Mouse (Mus musculus) liver, embryonic 15.5 days (tissue): ENCODE results near the gene Gm42906. TPM values are rescaled to one million over a fixed set of nuclear protein-coding genes. Genes with fewer than 3 reads are reported as not detected.

Experiments
- ATAC-seq: fragments of 200-750 bp; cut with Nextera tagmentation; 2 replicates; pipeline ENCODE4 v1.8.0; 2017; ENCODE audit warnings: moderate number of reproducible peaks, mild to moderate bottlenecking, moderate library complexity; ENCODE audit not compliant: insufficient read depth
- H3K27ac ChIP-seq: fragments of 300-500 bp; sonication (generic); replicated peaks from 2 replicates; pipeline ENCODE4 v1.5.1; 2015; ENCODE audit warnings: mild to moderate bottlenecking, inconsistent platforms
- H3K27me3 ChIP-seq: fragments of 300-500 bp; sonication (generic); 2 replicates; pipeline ENCODE4 v1.6.1; 2015; ENCODE audit warnings: mild to moderate bottlenecking, inconsistent platforms
- H3K36me3 ChIP-seq: fragments of 300-500 bp; sonication (generic); replicated peaks from 2 replicates; pipeline ENCODE4 v1.6.1; 2015; ENCODE audit warnings: moderate library complexity, mild to moderate bottlenecking, inconsistent platforms
- H3K4me1 ChIP-seq: fragments of 300-500 bp; sonication (generic); replicated peaks from 2 replicates; pipeline ENCODE4 v1.6.1; 2015; ENCODE audit warnings: inconsistent platforms
- H3K4me2 ChIP-seq: fragments of 300-500 bp; sonication (generic); 2 replicates; pipeline ENCODE4 v1.6.1; 2015; ENCODE audit warnings: moderate library complexity, mild to moderate bottlenecking, inconsistent platforms
- H3K4me3 ChIP-seq: fragments of 300-500 bp; sonication (generic); replicated peaks from 2 replicates; pipeline ENCODE4 v1.5.1; 2015; ENCODE audit warnings: mild to moderate bottlenecking, inconsistent platforms
- H3K9ac ChIP-seq: fragments of 300-500 bp; sonication (generic); 2 replicates; pipeline ENCODE4 v1.6.1; 2015; ENCODE audit warnings: moderate library complexity, mild to moderate bottlenecking, inconsistent platforms
- H3K9me3 ChIP-seq: fragments of 300-500 bp; sonication (generic); replicated peaks from 2 replicates; pipeline ENCODE4 v1.6.1; 2016; ENCODE audit warnings: inconsistent platforms
- WGBS: fragments of 180-500 bp; shearing (Covaris S2); methylation state at CpG from one replicate; pipeline ENCODE4 v1.1.7; 2015; ENCODE audit warnings: mixed read lengths; ENCODE audit not compliant: insufficient replicate concordance; 5-methylcytosine and 5-hydroxymethylcytosine counted together
- polyA plus RNA-seq: library from polyadenylated mRNA; unstranded; fragments of >200 nt; fragmentation: Nextera tagmentation; extraction: Ambion mirVana; gene quantifications from 2 replicates; pipeline ENCODE4 v1.2.1, GENCODE M21; 2015

The Gm42906 gene
- polyA plus RNA-seq, 1 experiment from 2014 or later, result not detected

DNA sequence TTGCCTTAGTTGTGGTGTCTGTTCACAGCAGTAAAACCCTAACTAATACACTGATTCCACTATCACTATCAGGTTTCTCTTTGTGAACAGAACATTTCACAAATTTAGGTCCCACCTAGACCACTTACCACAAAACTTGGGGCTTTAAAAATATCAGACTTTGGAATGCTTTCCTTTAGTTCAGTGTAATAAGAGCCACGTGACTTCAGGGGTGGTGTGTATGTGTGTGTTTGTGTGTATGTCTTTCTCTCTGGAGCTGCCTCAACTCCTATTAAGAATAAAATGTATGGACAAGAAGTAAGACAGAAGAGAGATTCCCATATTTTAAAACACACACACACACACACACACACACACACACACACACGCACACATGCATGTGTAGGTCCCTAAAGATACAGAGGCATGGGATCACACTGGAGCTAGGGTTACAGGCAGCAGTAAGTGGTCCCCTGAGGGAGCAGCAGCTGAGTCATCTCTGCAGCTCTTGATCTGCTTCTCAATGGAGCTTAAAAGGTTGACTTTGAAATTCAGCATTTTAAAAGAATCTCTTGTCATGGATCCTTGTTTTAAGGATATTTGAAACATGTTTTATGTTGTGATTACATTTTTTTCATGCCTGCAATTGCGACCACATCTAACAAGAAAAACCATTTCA lies 64.5 kb downstream of the Gm42906 start:
- H3K4me2 ChIP-seq, result no peak overlapping the region
- H3K36me3 ChIP-seq, result no peaks in the 10 kb centered on the region
- H3K9me3 ChIP-seq, result no peaks in the 10 kb centered on the region
- no peaks in the 10 kb centered on the region for H3K27me3 ChIP-seq
- ATAC-seq, result no peak
- 68% methylated on average over 3 of the region's 3 CpGs for WGBS
- no peak overlapping the region for H3K4me3 ChIP-seq
- no peak overlapping the region for H3K27ac ChIP-seq
- peaks cover 10% of the 10 kb centered on the region for H3K4me1 ChIP-seq
- no peak overlapping the region for H3K9ac ChIP-seq

DNA sequence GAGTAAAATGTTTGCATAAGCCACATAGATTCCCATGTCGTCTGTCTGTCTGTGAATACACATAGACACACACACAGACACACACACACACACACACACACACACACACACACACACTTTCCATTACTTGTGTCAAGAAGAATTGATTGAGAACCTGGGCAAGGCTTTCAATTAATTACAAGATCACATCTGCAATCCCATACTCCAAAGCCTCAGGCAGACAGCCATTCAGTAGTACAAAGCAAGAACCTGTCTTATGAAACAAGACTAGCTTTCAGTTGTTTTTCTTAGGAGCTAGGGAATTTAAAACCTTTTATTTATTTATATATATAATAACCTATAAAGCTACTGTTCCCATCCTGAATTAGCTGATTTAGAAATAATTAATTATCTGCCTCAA lies 78.3 kb downstream of the Gm42906 start:
- Histone ChIP-seq H3K4me2 (no peak overlapping the region), H3K4me1 (no peaks in the 10 kb centered on the region), H3K27me3 (no peaks in the 10 kb centered on the region), H3K27ac (no peak overlapping the region), H3K36me3 (no peaks in the 10 kb centered on the region), H3K9ac (no peak overlapping the region), H3K9me3 (no peaks in the 10 kb centered on the region), H3K4me3 (no peak overlapping the region)
- WGBS, result 59% methylated on average over 1 of the region's 1 CpGs
- no peak for ATAC-seq

DNA sequence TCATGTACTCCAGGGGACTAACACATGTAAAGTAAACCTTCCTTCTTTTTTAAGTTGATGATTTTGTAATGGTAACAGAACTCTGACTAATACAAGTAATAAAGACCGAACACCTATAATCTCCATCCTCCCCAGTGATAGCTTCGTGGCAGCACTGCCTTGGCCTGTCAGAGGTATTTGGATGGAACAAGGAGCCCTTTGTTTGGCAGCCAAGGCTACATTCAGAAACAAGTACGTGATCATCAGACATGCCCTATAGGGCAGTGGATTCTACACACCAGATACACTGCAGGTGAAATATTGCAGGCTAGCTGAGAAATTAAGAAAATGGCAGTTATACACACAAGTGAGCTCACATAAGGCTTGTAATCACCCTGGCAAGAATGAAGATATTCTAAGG lies 79.5 kb downstream of the Gm42906 start:
- 50% methylated on average over 3 of the region's 3 CpGs for WGBS
- Histone ChIP-seq H3K27ac (no peak overlapping the region), H3K27me3 (no peaks in the 10 kb centered on the region)

DNA sequence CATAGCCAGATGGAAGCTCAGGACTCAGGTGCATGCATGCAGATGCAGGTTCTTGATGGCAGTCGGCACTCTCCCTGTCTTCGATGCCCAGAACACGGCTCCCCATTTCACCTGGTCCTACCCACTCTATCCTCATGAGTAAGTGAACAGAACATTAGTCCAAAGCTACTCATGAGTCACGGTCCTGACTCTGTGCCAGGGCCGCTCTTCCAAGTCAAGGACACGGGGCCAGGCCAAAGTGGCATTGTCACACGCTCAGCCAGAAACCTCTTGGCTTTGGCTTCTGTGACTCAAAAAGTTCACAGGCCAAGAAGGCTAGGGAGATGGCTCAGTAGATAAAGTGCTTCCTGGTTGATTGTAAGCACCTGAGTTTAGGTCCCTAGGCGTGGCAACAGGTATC lies 81.3 kb downstream of the Gm42906 start:
- 69% methylated on average over 8 of the region's 8 CpGs for WGBS
- Histone ChIP-seq H3K27ac (no peak overlapping the region), H3K9me3 (no peaks in the 10 kb centered on the region), H3K9ac (no peak overlapping the region), H3K4me3 (no peak overlapping the region), H3K4me1 (no peaks in the 10 kb centered on the region), H3K27me3 (no peaks in the 10 kb centered on the region), H3K36me3 (no peaks in the 10 kb centered on the region), H3K4me2 (no peak overlapping the region)
- no peak for ATAC-seq

More for the DNA sequence above, 79.5 kb downstream of the Gm42906 start:
- no peaks in the 10 kb centered on the region for H3K9me3 ChIP-seq
- H3K9ac ChIP-seq, result no peak overlapping the region
- no peak overlapping the region for H3K4me2 ChIP-seq
- ATAC-seq, result no peak
- H3K4me3 ChIP-seq, result no peak overlapping the region
- no peaks in the 10 kb centered on the region for H3K36me3 ChIP-seq
- no peaks in the 10 kb centered on the region for H3K4me1 ChIP-seq

DNA sequence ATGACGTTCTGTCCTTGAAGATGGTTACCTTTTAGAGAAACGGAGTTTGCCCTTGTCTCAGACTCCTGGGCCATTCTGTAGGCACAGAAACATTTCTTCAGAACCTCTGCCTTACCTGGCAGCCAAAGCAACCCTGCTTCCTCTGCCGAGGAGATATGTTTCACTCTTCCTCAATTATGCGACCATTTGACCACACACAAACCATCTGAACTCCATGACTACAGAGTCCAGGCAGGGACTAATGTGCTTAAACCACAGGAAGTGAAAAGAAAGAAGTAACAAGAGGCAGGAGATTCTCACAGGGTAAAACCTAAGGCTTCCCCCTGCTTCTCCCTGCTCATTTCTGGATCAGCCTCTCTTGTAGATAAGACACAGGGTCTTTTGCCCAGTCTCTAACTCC lies 83.2 kb downstream of the Gm42906 start:
- Histone ChIP-seq H3K4me1 (no peaks in the 10 kb centered on the region), H3K27ac (no peak overlapping the region), H3K4me2 (no peak overlapping the region), H3K27me3 (no peaks in the 10 kb centered on the region), H3K4me3 (no peak overlapping the region), H3K36me3 (no peaks in the 10 kb centered on the region), H3K9me3 (no peaks in the 10 kb centered on the region), H3K9ac (no peak overlapping the region)
- WGBS, result 23% methylated on average over 4 of the region's 4 CpGs
- no peak for ATAC-seq

DNA sequence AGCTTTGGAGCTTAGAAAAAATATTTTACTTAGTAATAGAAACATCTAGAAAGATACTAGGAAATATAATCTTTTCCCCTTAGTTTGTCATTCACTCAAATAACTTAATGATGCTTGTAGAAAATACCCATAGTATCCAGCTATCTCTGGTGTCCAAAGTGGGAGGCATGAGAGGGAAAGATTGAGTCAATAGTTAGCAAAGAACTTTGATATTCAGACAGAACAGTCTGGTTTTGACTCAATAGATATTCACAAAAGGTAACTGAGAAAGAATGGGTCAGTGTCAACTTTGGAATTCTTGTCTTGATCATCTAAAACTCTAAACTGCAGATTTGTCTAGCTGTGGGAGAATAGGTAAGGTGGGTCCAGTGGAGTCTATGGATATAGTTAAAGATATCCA lies 94.3 kb downstream of the Gm42906 start:
- Histone ChIP-seq H3K27me3 (no peaks in the 10 kb centered on the region), H3K36me3 (no peaks in the 10 kb centered on the region), H3K9me3 (no peaks in the 10 kb centered on the region), H3K4me1 (no peaks in the 10 kb centered on the region), H3K4me2 (no peak overlapping the region), H3K4me3 (no peak overlapping the region), H3K9ac (no peak overlapping the region), H3K27ac (no peak overlapping the region)
- ATAC-seq, result no peak

DNA sequence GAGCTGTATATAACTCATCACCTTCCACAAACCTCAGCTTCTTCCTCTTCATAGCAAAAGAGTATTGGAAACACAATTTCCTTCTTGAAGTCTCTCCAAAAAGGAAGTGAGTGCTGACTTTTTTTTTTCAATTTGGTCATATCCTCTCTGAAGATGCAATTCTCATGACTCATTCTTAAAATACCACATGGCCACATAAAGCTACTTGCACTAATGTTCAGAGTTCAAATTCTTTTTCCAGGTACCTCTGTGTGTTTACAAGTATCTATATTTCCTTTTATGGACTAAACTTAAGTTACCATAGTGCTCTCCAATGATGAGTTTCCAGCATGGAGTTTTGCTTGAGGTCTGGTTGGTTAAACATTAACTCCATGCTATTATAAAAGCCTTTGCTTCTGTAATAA lies 94.8 kb downstream of the Gm42906 start:
- Histone ChIP-seq H3K9me3 (no peaks in the 10 kb centered on the region), H3K27ac (no peak overlapping the region), H3K4me2 (no peak overlapping the region), H3K4me3 (no peak overlapping the region), H3K4me1 (no peaks in the 10 kb centered on the region), H3K27me3 (no peaks in the 10 kb centered on the region), H3K9ac (no peak overlapping the region), H3K36me3 (no peaks in the 10 kb centered on the region)
- no peak for ATAC-seq

DNA sequence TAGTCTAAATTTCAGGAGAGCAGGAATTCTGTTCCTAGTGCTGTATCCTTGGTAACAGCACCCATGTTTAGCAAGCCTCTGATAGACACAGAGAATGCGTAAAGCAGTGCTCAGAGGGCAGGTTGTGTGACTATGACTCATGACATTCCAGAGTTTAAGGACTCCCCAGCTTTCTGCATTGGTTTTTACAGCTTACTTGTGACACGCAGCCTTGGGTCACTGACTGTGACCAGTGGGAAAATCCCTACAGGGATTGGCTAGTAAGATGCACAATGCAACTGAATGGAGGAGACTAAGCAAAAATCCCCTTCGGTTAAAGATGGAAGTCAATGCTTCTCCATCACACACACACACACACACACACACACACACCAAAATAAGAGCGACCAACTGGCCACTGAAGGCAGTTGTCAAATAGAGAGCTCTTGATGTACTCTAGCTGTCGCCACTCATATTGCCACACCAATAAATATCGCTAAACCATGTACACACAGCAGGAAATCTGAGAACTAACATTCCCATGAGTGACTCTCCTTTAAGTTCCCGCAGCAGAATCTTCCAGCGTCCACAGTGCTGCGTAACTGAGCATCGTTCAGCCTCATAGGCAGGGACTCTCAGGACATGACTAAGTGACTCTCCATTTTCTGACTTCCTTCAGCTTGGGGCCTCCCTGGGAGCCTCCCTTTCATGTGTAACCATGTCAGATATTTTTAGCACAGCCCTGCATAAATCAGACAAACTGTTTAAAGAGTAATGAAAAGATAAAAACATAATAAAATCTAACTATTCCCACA lies 112.0 kb downstream of the Gm42906 start:
- WGBS, result 51% methylated on average over 10 of the region's 10 CpGs

DNA sequence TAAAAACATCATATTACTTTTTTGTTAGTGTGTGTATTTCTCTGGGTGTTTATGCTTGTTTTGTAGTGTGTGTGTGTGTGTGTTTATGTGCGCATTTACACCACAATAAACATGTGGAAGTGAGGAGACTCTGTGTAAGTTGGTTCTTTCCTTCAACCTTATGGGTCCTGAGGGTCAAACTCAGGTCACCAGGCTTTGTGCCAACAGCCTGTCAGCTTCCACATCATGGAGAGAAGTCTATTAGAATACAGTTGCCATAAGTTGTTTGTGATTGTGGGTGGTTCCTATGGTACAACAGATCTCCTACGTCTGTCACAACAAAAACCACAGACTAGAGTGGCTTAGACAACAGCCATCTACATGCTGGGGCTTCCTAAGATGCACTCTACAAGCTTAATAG lies 127.7 kb downstream of the Gm42906 start:
- Histone ChIP-seq H3K27ac (no peak overlapping the region), H3K4me2 (no peak overlapping the region), H3K4me3 (no peak overlapping the region), H3K9ac (no peak overlapping the region), H3K36me3 (no peaks in the 10 kb centered on the region), H3K4me1 (no peaks in the 10 kb centered on the region), H3K9me3 (no peaks in the 10 kb centered on the region), H3K27me3 (no peaks in the 10 kb centered on the region)
- no peak for ATAC-seq
- WGBS, result 51% methylated on average over 2 of the region's 2 CpGs

More for the DNA sequence above, 112.0 kb downstream of the Gm42906 start:
- no peaks in the 10 kb centered on the region for H3K36me3 ChIP-seq
- no peak; the same call in 1 of the 2 replicates for ATAC-seq
- H3K9me3 ChIP-seq, result no peaks in the 10 kb centered on the region
- no peaks in the 10 kb centered on the region for H3K27me3 ChIP-seq
- no peak overlapping the region for H3K27ac ChIP-seq
- H3K4me3 ChIP-seq, result no peak overlapping the region
- no peak overlapping the region for H3K9ac ChIP-seq
- H3K4me1 ChIP-seq, result no peaks in the 10 kb centered on the region
- H3K4me2 ChIP-seq, result no peak overlapping the region

DNA sequence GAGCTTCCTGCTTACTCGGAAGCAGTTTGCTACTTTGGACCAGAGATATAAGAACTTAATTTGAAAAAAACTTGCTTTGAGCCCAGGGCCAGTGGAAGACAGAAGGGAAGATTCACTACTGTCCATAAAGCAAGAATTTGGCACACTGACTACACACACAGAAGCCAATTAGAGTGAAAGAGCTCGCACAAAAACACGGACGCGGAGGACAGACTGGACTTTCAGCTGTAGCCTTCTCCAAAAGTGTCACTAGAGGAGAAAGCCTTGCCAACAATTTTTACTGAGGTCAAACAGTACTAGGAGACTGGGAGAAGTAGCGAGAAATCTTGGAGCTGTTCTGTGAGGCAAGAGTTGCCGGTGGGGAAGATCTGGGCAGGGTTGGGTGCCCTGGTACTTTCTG lies 128.4 kb downstream of the Gm42906 start:
- WGBS, result 71% methylated on average over 7 of the region's 7 CpGs

DNA sequence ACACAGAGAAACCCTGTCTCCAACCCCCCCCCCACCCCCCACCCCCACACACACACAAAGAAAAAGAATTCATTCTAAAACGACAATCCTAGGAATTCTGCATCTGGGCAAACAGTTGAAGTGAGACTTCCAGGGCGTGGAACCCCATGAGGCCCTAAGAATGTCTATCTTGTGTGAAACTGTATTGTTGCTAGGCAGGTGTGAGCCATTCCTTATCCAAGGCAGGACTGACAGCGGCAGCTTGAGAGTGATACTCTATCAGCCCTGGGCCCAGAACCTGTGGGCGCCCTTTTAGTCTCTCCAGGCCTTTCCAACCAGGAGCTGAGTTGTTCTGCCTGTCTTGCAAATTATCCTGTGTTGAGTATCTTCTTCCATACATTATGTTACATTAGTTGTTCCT lies 129.6 kb downstream of the Gm42906 start:
- Histone ChIP-seq H3K4me1 (no peaks in the 10 kb centered on the region), H3K36me3 (no peaks in the 10 kb centered on the region), H3K9ac (no peak overlapping the region), H3K27me3 (no peaks in the 10 kb centered on the region), H3K4me2 (no peak overlapping the region), H3K9me3 (no peaks in the 10 kb centered on the region), H3K4me3 (no peak overlapping the region), H3K27ac (no peak overlapping the region)
- WGBS, result 53% methylated on average over 4 of the region's 4 CpGs
- ATAC-seq, result no peak

More for the DNA sequence above, 128.4 kb downstream of the Gm42906 start:
- Histone ChIP-seq H3K36me3 (no peaks in the 10 kb centered on the region), H3K4me2 (no peak overlapping the region), H3K4me1 (no peaks in the 10 kb centered on the region), H3K27me3 (no peaks in the 10 kb centered on the region), H3K27ac (no peak overlapping the region), H3K9ac (no peak overlapping the region), H3K9me3 (no peaks in the 10 kb centered on the region), H3K4me3 (no peak overlapping the region)
- no peak for ATAC-seq

DNA sequence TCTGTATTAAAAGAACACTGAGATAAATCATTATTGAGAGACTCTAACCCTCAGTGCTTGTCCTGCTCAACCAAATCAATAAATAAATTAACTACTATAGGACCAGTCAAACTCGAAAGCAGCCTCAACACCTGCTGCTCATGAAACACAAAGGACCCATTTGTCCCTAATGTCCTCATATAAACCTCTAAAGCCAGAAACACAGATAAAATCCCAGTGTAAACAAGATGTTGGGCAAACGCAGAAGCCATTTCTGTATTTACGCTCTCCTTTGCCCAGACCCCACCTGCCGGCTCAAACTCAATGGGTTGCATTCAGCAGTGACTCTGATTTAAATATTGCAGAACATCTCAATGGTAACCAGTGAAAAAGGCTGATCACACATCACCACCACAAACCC lies 131.7 kb downstream of the Gm42906 start:
- Histone ChIP-seq H3K36me3 (no peaks in the 10 kb centered on the region), H3K27me3 (no peaks in the 10 kb centered on the region), H3K27ac (no peak overlapping the region), H3K4me1 (no peaks in the 10 kb centered on the region), H3K4me3 (no peak overlapping the region), H3K9ac (no peak overlapping the region), H3K4me2 (no peak overlapping the region), H3K9me3 (no peaks in the 10 kb centered on the region)
- WGBS, result 58% methylated on average over 4 of the region's 4 CpGs
- no peak for ATAC-seq
